Mouse (Mus musculus): ENCODE data around the gene Serinc4.

GRCm38 (mm10) chr2:121452361-121452760, 4.2 kb downstream of the Serinc4 start:
- TF ChIP-seq POLR2A (IDR thresholded peaks at IDR 0.05; ENCODE audit: low read depth, low read length) (no peak), CTCF (IDR thresholded peaks at IDR 0.05; ENCODE audit: borderline replicate concordance, insufficient read depth, low read length) (no peak)

Data from embryonic fibroblast, embryonic 13.5 days (primary cell).